ENCODE assay signal across 1 mouse cellular context in genomic region chr6:82997511-82998102, GRCm38 (mm10).
TF ChIP-seq lines count a peak whose summit lies in the region.

No protein-coding gene starts in this region.

TF ChIP-seq in MEL, 35 proteins besides CTCF, POLR2A, EP300 and RAD21 (continued from another document):
- no peak for TF ChIP-seq MAZ (IDR thresholded peaks at IDR 0.05; ENCODE audit: low read depth, low read length)
- TF ChIP-seq TBP (IDR thresholded peaks at IDR 0.05; ENCODE audit: low read depth, low read length) = 0 out of 2 replicates have a peak, but pooled peaks have one; percentile 53
- TF ChIP-seq ELF1 (IDR thresholded peaks at IDR 0.05; ENCODE audit: low read depth, low read length) = 0 out of 2 replicates have a peak, but pooled peaks have one; percentile 2
- TF ChIP-seq USF2 (IDR thresholded peaks at IDR 0.05; ENCODE audit: borderline replicate concordance in 1 of 2, insufficient read depth in 1 of 2, low read depth in 1 of 2, low read length in 2 of 2) = peak in 1 of 2 experiments; percentile 61; a peak in 1 of 4 replicates
- TF ChIP-seq TCF12 (IDR thresholded peaks at IDR 0.05; ENCODE audit: low read depth, low read length) = no peak
- TF ChIP-seq RCOR1 (IDR thresholded peaks at IDR 0.05; ENCODE audit: low read depth, low read length) = no peak
- peak; percentile 93 for TF ChIP-seq USF1 (IDR thresholded peaks at IDR 0.05; ENCODE audit: low read depth, low read length)
